Mouse (Mus musculus) B cell, adult 2 months (primary cell): ENCODE results near the gene Ube2e2.

ENCODE experiments used
- DNase-seq, 2 experiments: peaks; one replicate each; pipeline ENCODE4 v3.0.0; 2022

The Ube2e2 gene

GRCm38 (mm10) chr14:18893947-18894445 is at the start of gene Ube2e2:
Gene Ube2e2 (minus strand): TSS chr14:18894267.
- no peak for DNase-seq

- DNase-seq = no peak
These were observed 46.0 kb upstream of the Ube2e2 start for GRCm38 (mm10) chr14:18940068-18940467.

GRCm38 (mm10) chr14:18903553-18903952 is 9.5 kb upstream of the Ube2e2 start:
- DNase-seq = no peak

- peak; percentile 53 to 59 for DNase-seq
These were observed 733 bp downstream of the Ube2e2 start for GRCm38 (mm10) chr14:18893121-18893946.

- no peak for DNase-seq
These were observed 4.5 kb downstream of the Ube2e2 start for GRCm38 (mm10) chr14:18889571-18889970.

GRCm38 (mm10) chr14:18882493-18882892 is 11.6 kb downstream of the Ube2e2 start:
- DNase-seq = no peak

- no peak for DNase-seq
These were observed 23.4 kb downstream of the Ube2e2 start for GRCm38 (mm10) chr14:18870716-18871115.

- DNase-seq = no peak
These were observed 65.4 kb downstream of the Ube2e2 start for GRCm38 (mm10) chr14:18828661-18829060.

GRCm38 (mm10) chr14:18826753-18827152 is 67.3 kb downstream of the Ube2e2 start:
- DNase-seq = no peak

- DNase-seq = no peak
These were observed 73.4 kb downstream of the Ube2e2 start for GRCm38 (mm10) chr14:18820713-18821112.

- DNase-seq = no peak
These were observed 97.2 kb downstream of the Ube2e2 start for GRCm38 (mm10) chr14:18796857-18797256.

GRCm38 (mm10) chr14:18795787-18796186 is 98.3 kb downstream of the Ube2e2 start:
- DNase-seq = no peak

- DNase-seq = no peak
These were observed 114.9 kb downstream of the Ube2e2 start for GRCm38 (mm10) chr14:18778993-18779675.

GRCm38 (mm10) chr14:18778241-18778640 is 115.8 kb downstream of the Ube2e2 start:
- no peak for DNase-seq

GRCm38 (mm10) chr14:18776132-18776531 is 117.9 kb downstream of the Ube2e2 start:
- DNase-seq = no peak

GRCm38 (mm10) chr14:18773724-18774123 is 120.3 kb downstream of the Ube2e2 start:
- DNase-seq = no peak

GRCm38 (mm10) chr14:18759601-18760356 is 134.3 kb downstream of the Ube2e2 start:
- DNase-seq = no peak

- DNase-seq = no peak
These were observed 135.2 kb downstream of the Ube2e2 start for GRCm38 (mm10) chr14:18758595-18759532.

- no peak for DNase-seq
These were observed 136.1 kb downstream of the Ube2e2 start for GRCm38 (mm10) chr14:18758003-18758402.

GRCm38 (mm10) chr14:18755410-18755809 is 138.7 kb downstream of the Ube2e2 start:
- no peak for DNase-seq

GRCm38 (mm10) chr14:18754595-18754994 is 139.5 kb downstream of the Ube2e2 start:
- no peak for DNase-seq

- DNase-seq = no peak
These were observed 140.1 kb downstream of the Ube2e2 start for GRCm38 (mm10) chr14:18754001-18754400.
